Mouse (Mus musculus) intestine, embryonic 14.5 days (tissue): ENCODE data around the gene Trim11. TPM values are rescaled to one million over a fixed set of nuclear protein-coding genes. Genes with fewer than 3 reads are reported as not detected.
A peak's percentile ranks its signal among the peaks of the same experiment; 100 is the strongest.

Experiments
- ATAC-seq: fragments of 200-750 bp; cut with Nextera tagmentation; replicated peaks from 2 replicates; pipeline ENCODE4 v1.8.0; 2017; ENCODE audit warnings: low read depth, moderate number of reproducible peaks, moderate TSS enrichment, moderate library complexity; ENCODE audit not compliant: low FRiP score, low TSS enrichment
- DNase-seq: peaks from one replicate; pipeline ENCODE4 v3.0.0-alpha.2; 2018; ENCODE audit warnings: low spot score
- H3K27ac ChIP-seq: fragments of 300-500 bp; sonication (generic); 2 replicates; pipeline ENCODE4 v1.5.1; 2014; ENCODE audit warnings: low read depth, mild to moderate bottlenecking, control low read depth
- H3K27me3 ChIP-seq: fragments of 300-500 bp; sonication (generic); replicated peaks from 2 replicates; pipeline ENCODE4 v1.6.1; 2014; ENCODE audit warnings: low read length, control low read depth; ENCODE audit not compliant: control insufficient read depth, insufficient read depth
- H3K36me3 ChIP-seq: fragments of 300-500 bp; sonication (generic); 2 replicates; pipeline ENCODE4 v1.6.1; 2014; ENCODE audit warnings: low read length, control low read depth; ENCODE audit not compliant: control insufficient read depth, insufficient read depth
- H3K4me1 ChIP-seq: fragments of 300-500 bp; sonication (generic); replicated peaks from 2 replicates; pipeline ENCODE4 v1.6.1; 2014; ENCODE audit warnings: low read length, control low read depth, mixed read lengths; ENCODE audit not compliant: control insufficient read depth, insufficient read depth
- H3K4me2 ChIP-seq: fragments of 300-500 bp; sonication (generic); 2 replicates; pipeline ENCODE4 v1.6.1; 2014; ENCODE audit warnings: low read length
- H3K4me3 ChIP-seq: fragments of 300-500 bp; sonication (generic); 2 replicates; pipeline ENCODE4 v1.5.1; 2014; ENCODE audit warnings: low read depth, low read length, control low read depth, mixed read lengths
- H3K9ac ChIP-seq: fragments of 300-500 bp; sonication (generic); 2 replicates; pipeline ENCODE4 v1.6.1; 2014; ENCODE audit warnings: mild to moderate bottlenecking, low read length
- H3K9me3 ChIP-seq: fragments of 300-500 bp; sonication (generic); 2 replicates; pipeline ENCODE4 v1.6.1; 2016; ENCODE audit warnings: low read length, control low read depth; ENCODE audit not compliant: control insufficient read depth
- WGBS: fragments of 180-500 bp; shearing (Covaris S2); extraction: QIAGEN DNeasy Blood & Tissue Kit; methylation state at CpG from one replicate; pipeline ENCODE4 v1.1.7; 2014; 5-methylcytosine and 5-hydroxymethylcytosine counted together
- polyA plus RNA-seq: library from polyadenylated mRNA; unstranded; fragments of >200 nt; fragmentation: Nextera tagmentation; extraction: Ambion mirVana; gene quantifications from 2 replicates; pipeline ENCODE4 v1.2.1, GENCODE M21; 2014

Trim11 gene
- polyA plus RNA-seq, 1 experiment from 2014 or later = 16.5 TPM

- ATAC-seq (no peak), DNase-seq (no peak)
- H3K36me3 ChIP-seq = peaks cover 56% of the 10 kb centered on the region
- H3K4me3 ChIP-seq = no peak overlapping the region
- H3K27me3 ChIP-seq = 0 out of 2 replicates have a peak, but pooled peaks cover 10% of the 10 kb centered on the region
- H3K27ac ChIP-seq = no peak overlapping the region
- 79% methylated on average over 9 of the region's 9 CpGs for WGBS
- H3K4me2 ChIP-seq = no peak overlapping the region
- no peak overlapping the region for H3K9ac ChIP-seq
- H3K9me3 ChIP-seq = no peaks in the 10 kb centered on the region
- H3K4me1 ChIP-seq = no peaks in the 10 kb centered on the region; the same call in 1 of the 2 replicates
Measured at GRCm38 (mm10) chr11:58990794-58991193, 12.9 kb downstream of the Trim11 start.

- 81% methylated on average over 3 of the region's 3 CpGs for WGBS
- H3K4me1 ChIP-seq = no peaks in the 10 kb centered on the region; the same call in 1 of the 2 replicates
- DNase-seq = no peak
Measured at GRCm38 (mm10) chr11:58991911-58992310, 14.0 kb downstream of the Trim11 start.

GRCm38 (mm10) chr11:58993091-58993670 is 15.3 kb downstream of the Trim11 start:
- 0 out of 2 replicates have a peak, but pooled peaks cover 10% of the 10 kb centered on the region for H3K27me3 ChIP-seq
- H3K4me3 ChIP-seq = no peak overlapping the region
- no peak overlapping the region for H3K4me2 ChIP-seq
- no peak for DNase-seq
- WGBS = 66% methylated on average over 6 of the region's 6 CpGs
- H3K36me3 ChIP-seq = peaks cover 33% of the 10 kb centered on the region
- H3K4me1 ChIP-seq = no peaks in the 10 kb centered on the region; the same call in 1 of the 2 replicates
- no peaks in the 10 kb centered on the region for H3K9me3 ChIP-seq
- no peak overlapping the region for H3K27ac ChIP-seq
- no peak overlapping the region for H3K9ac ChIP-seq
- ATAC-seq = no peak

More at GRCm38 (mm10) chr11:58991911-58992310, 14.0 kb downstream of the Trim11 start:
- Histone ChIP-seq H3K9ac (no peak overlapping the region), H3K9me3 (no peaks in the 10 kb centered on the region), H3K27me3 (0 out of 2 replicates have a peak, but pooled peaks cover 10% of the 10 kb centered on the region), H3K4me3 (no peak overlapping the region), H3K36me3 (peaks cover 45% of the 10 kb centered on the region), H3K27ac (no peak overlapping the region), H3K4me2 (no peak overlapping the region)
- no peak for ATAC-seq

GRCm38 (mm10) chr11:58994337-58994826 is 16.5 kb downstream of the Trim11 start:
- 1% methylated on average over 33 of the region's 35 CpGs for WGBS
- ATAC-seq = peak; percentile 77
- Histone ChIP-seq H3K9ac (no peak overlapping the region), H3K36me3 (peaks cover 21% of the 10 kb centered on the region), H3K4me1 (no peaks in the 10 kb centered on the region; the same call in 1 of the 2 replicates), H3K4me3 (peak overlapping the region; percentile 21), H3K27me3 (0 out of 2 replicates have a peak, but pooled peaks cover 10% of the 10 kb centered on the region), H3K4me2 (peak overlapping the region; percentile 48), H3K27ac (no peak overlapping the region), H3K9me3 (no peaks in the 10 kb centered on the region)
- peak; percentile 70 for DNase-seq

GRCm38 (mm10) chr11:58995061-58995806 is 17.3 kb downstream of the Trim11 start:
- 0 out of 2 replicates have a peak, but pooled peaks cover 10% of the 10 kb centered on the region for H3K27me3 ChIP-seq
- H3K4me1 ChIP-seq = no peaks in the 10 kb centered on the region; the same call in 1 of the 2 replicates
- H3K27ac ChIP-seq = no peak overlapping the region
- peak overlapping the region; percentile 48; the same call in 1 of the 2 replicates for H3K4me2 ChIP-seq
- H3K36me3 ChIP-seq = peaks cover 12% of the 10 kb centered on the region; the same call in 1 of the 2 replicates
- DNase-seq (no peak), ATAC-seq (no peak)
- no peak overlapping the region for H3K9ac ChIP-seq
- no peaks in the 10 kb centered on the region for H3K9me3 ChIP-seq
- no peak overlapping the region for H3K4me3 ChIP-seq
- 83% methylated on average over 9 of the region's 9 CpGs for WGBS

GRCm38 (mm10) chr11:58995807-58996370 is 18.0 kb downstream of the Trim11 start:
- DNase-seq (no peak), ATAC-seq (no peak)
- Histone ChIP-seq H3K9ac (no peak overlapping the region), H3K27ac (no peak overlapping the region), H3K4me2 (no peak overlapping the region), H3K4me3 (no peak overlapping the region), H3K27me3 (0 out of 2 replicates have a peak, but pooled peaks cover 10% of the 10 kb centered on the region), H3K4me1 (no peaks in the 10 kb centered on the region; the same call in 1 of the 2 replicates), H3K36me3 (peaks cover 6% of the 10 kb centered on the region; the same call in 1 of the 2 replicates), H3K9me3 (no peaks in the 10 kb centered on the region)
- 51% methylated on average over 12 of the region's 12 CpGs for WGBS

GRCm38 (mm10) chr11:58997541-58997940 is 19.6 kb downstream of the Trim11 start:
- 0 out of 2 replicates have a peak, but pooled peaks cover 10% of the 10 kb centered on the region for H3K27me3 ChIP-seq
- no peaks in the 10 kb centered on the region for H3K9me3 ChIP-seq
- no peak overlapping the region for H3K4me3 ChIP-seq
- 91% methylated on average over 5 of the region's 5 CpGs for WGBS
- H3K4me2 ChIP-seq = no peak overlapping the region
- H3K27ac ChIP-seq = no peak overlapping the region
- no peak for DNase-seq
- no peak for ATAC-seq
- no peaks in the 10 kb centered on the region; the same call in 1 of the 2 replicates for H3K4me1 ChIP-seq
- H3K9ac ChIP-seq = no peak overlapping the region
- H3K36me3 ChIP-seq = no peaks in the 10 kb centered on the region

- WGBS = 32% methylated on average over 11 of the region's 11 CpGs
- Histone ChIP-seq H3K9ac (no peak overlapping the region), H3K27ac (no peak overlapping the region), H3K9me3 (no peaks in the 10 kb centered on the region), H3K4me2 (peak overlapping the region; percentile 28), H3K36me3 (no peaks in the 10 kb centered on the region), H3K4me3 (no peak overlapping the region), H3K4me1 (no peaks in the 10 kb centered on the region; the same call in 1 of the 2 replicates), H3K27me3 (0 out of 2 replicates have a peak, but pooled peaks cover 9% of the 10 kb centered on the region)
- ATAC-seq (no peak), DNase-seq (no peak)
Measured at GRCm38 (mm10) chr11:58999158-58999557, 21.3 kb downstream of the Trim11 start.
